Mouse (Mus musculus) embryonic fibroblast, embryonic 13.5 days (primary cell): ENCODE results near the gene Rrp36.

Source experiments
- CTCF ChIP-seq: IDR thresholded peaks from 2 replicates; pipeline ENCODE4 v1.5.1; 2011; ENCODE audit warnings: mild to moderate bottlenecking, control low read depth, low read length, moderate library complexity, borderline replicate concordance; ENCODE audit not compliant: insufficient read depth
- POLR2A ChIP-seq: IDR thresholded peaks from 2 replicates; pipeline ENCODE4 v1.6.1; 2011; ENCODE audit warnings: low read depth, mild to moderate bottlenecking, control low read depth, low read length, moderate library complexity

DNA sequence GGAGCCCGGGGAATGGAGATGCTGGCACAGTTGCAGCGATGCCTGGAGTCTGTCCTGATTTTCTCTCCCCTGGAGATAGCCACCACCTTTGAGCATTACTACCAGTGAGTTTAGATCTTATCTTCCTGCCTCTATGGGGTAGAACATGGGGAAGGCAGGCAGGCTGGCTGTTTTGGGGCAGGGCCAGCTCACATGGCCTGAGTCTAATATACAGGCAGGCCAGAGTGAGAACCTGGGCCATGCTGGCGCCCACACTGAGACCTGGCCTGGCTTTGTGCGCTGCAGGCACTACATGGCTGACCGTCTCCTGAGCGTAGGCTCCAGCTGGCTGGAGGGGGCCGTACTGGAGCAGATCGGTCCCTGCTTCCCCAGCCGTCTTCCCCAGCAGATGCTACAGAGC is 12.8 kb downstream of the Rrp36 start:
- TF ChIP-seq CTCF (no peak), POLR2A (no peak)
